Mouse (Mus musculus) testis, adult 2 months (tissue): Measurements from ENCODE around the gene Tmem179. TPM values are rescaled to one million over a fixed set of nuclear protein-coding genes. Genes with fewer than 3 reads are reported as not detected.

Source experiments
- H3K27ac ChIP-seq: fragments of 200-500 bp; 2 replicates; pipeline ENCODE4 v1.5.1; 2012; ENCODE audit warnings: low read depth, low read length; ENCODE audit not compliant: control insufficient read depth, insufficient read depth
- H3K27me3 ChIP-seq: fragments of 200-500 bp; 2 replicates; pipeline ENCODE4 v1.6.1; 2012; ENCODE audit warnings: mild to moderate bottlenecking, low read length, moderate library complexity; ENCODE audit not compliant: control insufficient read depth, insufficient read depth
- H3K36me3 ChIP-seq: fragments of 200-500 bp; 2 replicates; pipeline ENCODE4 v1.6.1; 2012; ENCODE audit warnings: mild to moderate bottlenecking, low read length; ENCODE audit not compliant: control insufficient read depth, insufficient read depth
- H3K4me1 ChIP-seq: fragments of 200-500 bp; 2 replicates; pipeline ENCODE4 v1.6.1; 2012; ENCODE audit warnings: low read length; ENCODE audit not compliant: control insufficient read depth, insufficient read depth
- H3K4me3 ChIP-seq: fragments of 200-500 bp; 2 replicates; pipeline ENCODE4 v1.5.1; 2012; ENCODE audit warnings: low read depth, mild to moderate bottlenecking, low read length, moderate library complexity, mixed read lengths; ENCODE audit not compliant: control insufficient read depth
- CTCF ChIP-seq: fragments of 200-500 bp; IDR thresholded peaks from 2 replicates; pipeline ENCODE4 v1.5.1; 2012; ENCODE audit warnings: low read depth, mild to moderate bottlenecking, inconsistent platforms, low read length, moderate library complexity; ENCODE audit not compliant: control insufficient read depth, insufficient read depth, insufficient replicate concordance
- POLR2A ChIP-seq: fragments of 200-500 bp; IDR thresholded peaks from 2 replicates; pipeline ENCODE4 v1.6.1; 2012; ENCODE audit warnings: low read depth, mild to moderate bottlenecking, inconsistent platforms, low read length, moderate library complexity; ENCODE audit not compliant: control insufficient read depth
- polyA plus RNA-seq: library from polyadenylated mRNA; depleted of rRNA; stranded (reverse); fragments of >200 nt; gene quantifications from 2 replicates; pipeline ENCODE4 v1.2.3, GENCODE M21; 2012; rRNA removed

The Tmem179 gene
- polyA plus RNA-seq = 2.1 and 2.5 TPM in 2 replicates

GRCm38 (mm10) chr12:112516697-112517337 is at the start of gene Tmem179:
Gene Tmem179, minus strand, starts transcription at chr12:112516747.
- Histone ChIP-seq H3K27ac (peak within 1 kb of the TSS; percentile 56; the same call in 1 of the 2 replicates), H3K4me1 (peaks cover 2% of the 10 kb centered on the region; the same call in 1 of the 2 replicates), H3K36me3 (no peaks in the 10 kb centered on the region), H3K4me3 (no peak within 1 kb of the TSS), H3K27me3 (no peaks in the 10 kb centered on the region)
- TF ChIP-seq POLR2A = no peak
- no peak for TF ChIP-seq CTCF

GRCm38 (mm10) chr12:112563011-112563410 is 46.5 kb upstream of the Tmem179 start:
- Histone ChIP-seq H3K27me3 (no peaks in the 10 kb centered on the region), H3K4me1 (no peaks in the 10 kb centered on the region), H3K36me3 (no peaks in the 10 kb centered on the region), H3K27ac (no peak overlapping the region), H3K4me3 (no peak overlapping the region)
- TF ChIP-seq POLR2A = no peak
- no peak for TF ChIP-seq CTCF

- Histone ChIP-seq H3K36me3 (no peaks in the 10 kb centered on the region), H3K4me1 (no peaks in the 10 kb centered on the region), H3K27ac (no peak overlapping the region), H3K27me3 (no peaks in the 10 kb centered on the region), H3K4me3 (no peak overlapping the region)
- TF ChIP-seq CTCF = no peak
- no peak for TF ChIP-seq POLR2A
Measured at GRCm38 (mm10) chr12:112562462-112562861, 45.9 kb upstream of the Tmem179 start.

- TF ChIP-seq POLR2A = no peak
- TF ChIP-seq CTCF = no peak
- Histone ChIP-seq H3K27ac (no peak overlapping the region), H3K27me3 (no peaks in the 10 kb centered on the region), H3K4me1 (no peaks in the 10 kb centered on the region; the same call in 1 of the 2 replicates), H3K4me3 (no peak overlapping the region), H3K36me3 (no peaks in the 10 kb centered on the region)
Measured at GRCm38 (mm10) chr12:112561163-112561562, 44.6 kb upstream of the Tmem179 start.

- Histone ChIP-seq H3K27ac (no peak overlapping the region), H3K27me3 (no peaks in the 10 kb centered on the region), H3K4me3 (no peak overlapping the region), H3K36me3 (no peaks in the 10 kb centered on the region), H3K4me1 (no peaks in the 10 kb centered on the region; the same call in 1 of the 2 replicates)
- no peak; the same call in 1 of the 2 replicates for TF ChIP-seq CTCF
- no peak for TF ChIP-seq POLR2A
Measured at GRCm38 (mm10) chr12:112560176-112560797, 43.7 kb upstream of the Tmem179 start.

GRCm38 (mm10) chr12:112559671-112560070 is 43.1 kb upstream of the Tmem179 start:
- H3K4me1 ChIP-seq = peaks cover 4% of the 10 kb centered on the region; the same call in 1 of the 2 replicates
- TF ChIP-seq POLR2A (no peak), CTCF (no peak)
- H3K27ac ChIP-seq = no peak overlapping the region
- H3K27me3 ChIP-seq = no peaks in the 10 kb centered on the region
- H3K36me3 ChIP-seq = no peaks in the 10 kb centered on the region
- H3K4me3 ChIP-seq = no peak overlapping the region

GRCm38 (mm10) chr12:112559231-112559630 is 42.7 kb upstream of the Tmem179 start:
- H3K4me1 ChIP-seq = peaks cover 4% of the 10 kb centered on the region; the same call in 1 of the 2 replicates
- TF ChIP-seq POLR2A (no peak), CTCF (no peak)
- no peak overlapping the region for H3K27ac ChIP-seq

More at GRCm38 (mm10) chr12:112559231-112559630, 42.7 kb upstream of the Tmem179 start:
- H3K4me3 ChIP-seq = no peak overlapping the region
- H3K36me3 ChIP-seq = no peaks in the 10 kb centered on the region
- no peaks in the 10 kb centered on the region for H3K27me3 ChIP-seq
